Mouse (Mus musculus): Measurements from ENCODE around the gene Ptpn22.

Gene Ptpn22

GRCm38 (mm10) chr3:103925302-103925701 is 65.7 kb downstream of the Ptpn22 start:
- ATAC-seq (ENCODE audit: low TSS enrichment) = no peak

GRCm38 (mm10) chr3:103927511-103927910 is 67.9 kb downstream of the Ptpn22 start:
- peak; percentile 62; the same call in 1 of the 2 replicates for ATAC-seq (ENCODE audit: low TSS enrichment)

GRCm38 (mm10) chr3:103944794-103945562 is 85.4 kb downstream of the Ptpn22 start:
- ATAC-seq (ENCODE audit: low TSS enrichment) = peak; percentile 79

GRCm38 (mm10) chr3:103948666-103949065 is 89.1 kb downstream of the Ptpn22 start:
- ATAC-seq (ENCODE audit: low TSS enrichment) = no peak

GRCm38 (mm10) chr3:103960622-103961021 is 101.0 kb downstream of the Ptpn22 start:
- ATAC-seq (ENCODE audit: low TSS enrichment) = no peak

Data from frontal cortex, adult (tissue).